Mouse (Mus musculus): ENCODE measurements around the gene Olfr1412.

The Olfr1412 gene

DNA sequence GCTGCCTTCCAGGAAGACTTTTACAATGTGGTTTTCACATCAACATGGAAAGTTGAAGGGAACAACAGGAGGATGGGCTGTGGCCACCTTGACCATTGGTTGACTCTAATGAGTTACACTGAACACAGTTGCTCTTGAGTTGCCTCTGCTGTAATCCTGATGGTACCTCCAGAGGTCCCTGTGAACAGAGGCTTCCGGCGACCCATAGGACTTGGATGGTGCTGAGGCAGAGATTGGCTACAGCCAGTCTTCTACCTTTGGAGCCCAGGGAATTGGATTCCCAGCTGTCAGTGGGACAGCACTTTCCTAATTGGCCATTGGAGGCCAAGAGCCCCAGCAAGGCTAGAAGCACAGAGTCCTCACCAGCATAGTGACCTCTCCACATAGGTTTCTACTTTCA lies at the start of gene Olfr1412:
TSS of gene Olfr1412 (plus strand) at position 301 of the 400 bp plus-strand sequence.
- DNase-seq = no peak

DNA sequence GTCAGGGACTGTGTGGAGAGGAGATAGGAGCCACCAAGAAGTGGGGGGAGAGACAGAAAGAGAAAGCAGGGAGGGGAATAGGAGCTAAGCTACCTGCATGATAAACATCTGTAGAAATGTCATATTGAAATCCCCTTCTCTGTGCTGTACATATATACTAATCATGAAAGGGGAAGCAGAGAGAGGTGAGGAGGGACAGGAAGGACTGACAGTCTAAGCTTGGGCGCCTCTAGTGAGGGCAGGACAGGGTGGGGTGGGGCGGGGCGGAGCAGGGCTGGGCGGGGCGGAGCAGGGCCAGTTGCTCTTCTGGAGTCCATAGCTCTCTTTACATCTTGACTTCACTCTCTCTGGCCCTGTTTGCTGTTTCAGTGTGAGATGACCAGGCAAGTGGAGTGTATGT lies 48.6 kb upstream of the Olfr1412 start:
- no peak for DNase-seq

DNA sequence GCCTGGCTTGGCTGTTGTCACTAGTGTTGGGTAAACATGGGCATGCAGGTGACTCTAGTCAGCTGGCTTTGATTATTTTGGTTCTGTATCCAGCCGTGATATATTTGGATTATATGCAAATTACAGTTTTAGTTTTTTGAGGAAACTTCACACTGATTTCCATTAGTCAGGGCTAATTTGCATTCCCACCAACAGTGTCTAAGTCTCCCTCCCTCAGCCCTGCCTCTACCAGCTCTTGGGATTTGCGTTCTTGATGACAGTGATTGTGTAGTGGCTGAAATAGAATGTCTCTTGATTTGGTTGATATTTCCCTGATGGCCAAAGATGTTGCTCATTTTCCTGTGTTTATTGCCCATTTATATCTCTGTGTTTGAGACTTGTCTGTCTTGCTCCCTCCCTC lies 46.5 kb upstream of the Olfr1412 start:
- no peak for DNase-seq

DNA sequence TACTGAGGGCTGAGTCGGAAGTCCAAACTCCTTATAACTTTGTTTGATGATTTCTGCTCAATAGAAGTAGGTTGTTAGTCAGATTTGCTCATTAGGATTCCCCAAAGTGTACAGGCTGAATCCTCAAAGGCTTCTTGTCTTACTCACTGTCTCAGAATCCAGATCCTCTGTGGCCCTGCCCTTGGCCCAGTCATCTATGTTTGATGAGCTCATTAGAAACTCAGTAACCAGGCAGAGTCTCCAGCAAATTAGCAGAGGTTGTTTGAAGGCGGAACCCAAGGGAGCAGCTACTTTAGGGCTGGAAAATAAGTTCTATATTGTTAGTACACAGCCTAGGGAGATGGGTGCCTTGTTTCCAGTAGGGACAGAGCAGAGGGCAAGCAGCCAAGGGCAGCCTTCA lies 39.6 kb upstream of the Olfr1412 start:
- DNase-seq = no peak

DNA sequence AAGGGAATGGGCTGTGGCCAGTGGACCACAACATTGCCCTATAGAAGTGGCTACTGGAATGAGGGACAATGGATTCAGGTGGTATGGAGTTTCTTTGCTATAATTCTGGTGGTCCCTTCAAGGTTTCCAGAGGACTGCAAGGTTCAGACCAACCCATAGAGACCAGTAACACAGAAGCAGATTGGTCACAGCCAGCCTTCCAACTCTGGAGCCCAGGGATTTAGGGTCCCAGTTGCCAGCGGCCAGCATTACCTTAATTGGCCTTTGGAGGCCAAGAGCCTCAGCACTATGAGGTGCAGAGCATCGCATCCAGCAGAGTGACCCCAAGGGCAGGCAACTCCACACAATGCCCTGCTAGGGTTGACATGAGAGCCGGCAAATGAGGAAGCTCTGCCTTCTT lies 14.6 kb upstream of the Olfr1412 start, which contains the start of gene Olfr1413:
TSS of gene Olfr1413 (plus strand) at position 301 of the 400 bp plus-strand sequence.
- no peak for DNase-seq

DNA sequence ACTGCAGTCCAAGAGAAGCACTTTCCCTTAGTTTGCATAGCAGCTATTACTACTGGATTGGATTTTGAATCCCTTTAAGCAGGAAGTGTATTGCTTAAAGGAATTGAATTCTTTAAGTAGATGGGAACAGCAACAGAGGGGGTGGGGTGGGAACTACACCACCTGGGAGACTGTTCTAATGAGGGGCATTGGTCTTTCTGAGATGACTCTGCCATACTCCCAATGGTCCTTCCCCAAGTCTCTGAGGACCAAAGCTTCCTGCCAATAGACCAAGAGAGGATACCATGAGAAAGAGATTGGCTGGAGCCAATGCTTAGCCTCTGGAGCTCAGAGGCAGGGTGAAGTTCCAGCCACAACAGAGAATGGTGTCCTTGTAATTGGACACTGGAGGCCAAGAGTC lies 8.5 kb downstream of the Olfr1412 start, which contains the start of gene Olfr1411:
TSS of gene Olfr1411 (plus strand) at position 301 of the 400 bp plus-strand sequence.
- DNase-seq = no peak

DNA sequence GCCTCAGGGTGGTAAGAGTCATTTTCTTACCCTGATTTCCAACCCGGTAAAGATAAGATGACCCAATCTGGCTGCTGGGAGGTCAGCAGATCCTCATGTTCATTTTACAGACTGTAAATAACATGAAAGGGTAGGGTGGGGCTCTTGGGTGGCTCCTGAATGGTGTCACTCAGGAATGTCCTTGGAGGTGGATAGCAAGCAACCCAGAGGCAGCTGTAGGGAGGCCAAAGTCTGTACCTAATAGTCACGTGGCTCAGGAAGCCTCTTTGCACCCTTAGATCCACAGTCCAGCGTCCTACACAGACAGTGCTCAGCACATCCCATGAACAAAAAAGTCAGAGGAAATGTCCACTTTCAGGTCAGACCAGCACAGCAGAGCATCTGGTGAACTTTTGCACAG lies 10.4 kb downstream of the Olfr1412 start:
- no peak for DNase-seq

DNA sequence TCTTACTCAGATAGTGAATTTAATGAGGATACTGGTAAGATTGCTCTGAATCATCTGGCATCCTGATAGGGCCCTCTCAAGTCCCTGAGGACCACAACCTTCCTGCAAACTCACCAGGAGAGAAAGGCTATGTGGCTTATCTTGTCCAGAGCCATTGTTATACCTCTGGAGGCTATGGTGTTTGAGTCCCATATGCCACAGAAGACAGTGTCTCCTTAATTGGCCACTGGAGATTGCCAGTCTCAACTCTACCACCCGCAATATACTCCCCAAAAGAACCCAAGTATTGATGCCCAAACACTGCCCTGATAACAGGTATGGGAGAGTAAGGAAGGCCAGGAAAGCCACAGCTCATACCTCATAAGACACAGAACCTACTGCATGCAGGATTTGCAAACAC lies 19.9 kb downstream of the Olfr1412 start, which contains the start of gene Olfr1410:
TSS of gene Olfr1410 (plus strand) at position 301 of the 400 bp plus-strand sequence.
- DNase-seq = no peak

DNA sequence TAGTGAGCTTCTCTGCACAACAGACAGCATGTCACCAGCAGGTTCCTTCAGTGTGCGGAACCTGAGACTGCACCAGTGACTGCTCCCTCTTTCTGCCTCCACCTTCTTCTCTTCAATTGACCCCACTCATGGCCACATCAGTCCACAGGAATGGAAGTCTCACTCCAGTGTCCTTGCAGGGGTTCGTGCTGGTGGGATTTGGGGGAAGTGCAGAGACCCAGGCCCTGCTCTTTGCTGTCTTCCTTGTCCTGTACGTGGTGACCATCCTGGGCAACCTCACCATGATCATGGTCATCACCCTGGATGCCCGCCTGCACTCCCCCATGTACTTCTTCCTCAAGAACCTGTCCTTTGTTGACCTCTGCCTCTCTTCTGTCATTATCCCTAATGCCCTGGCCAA lies 22.1 kb downstream of the Olfr1412 start:
- DNase-seq = no peak

DNA sequence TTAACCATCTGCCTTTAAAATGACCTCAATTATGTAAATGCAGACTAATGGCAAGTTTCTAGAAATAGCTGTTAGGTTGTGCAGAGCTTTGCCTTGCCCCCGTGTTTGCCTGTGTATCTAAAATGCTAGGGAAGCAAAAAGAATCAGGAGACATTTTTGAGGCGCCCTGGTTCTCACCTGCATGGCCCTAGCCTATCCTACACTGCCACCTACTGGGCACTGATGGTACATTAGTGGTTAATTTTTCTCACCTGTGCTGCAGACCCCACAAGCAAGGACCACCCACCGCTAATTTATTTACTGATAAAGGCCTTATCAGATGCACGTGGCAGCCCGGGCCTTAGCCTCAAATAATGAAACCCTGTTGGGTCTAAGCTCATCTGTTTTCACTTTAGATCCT lies 25.4 kb downstream of the Olfr1412 start:
- peak; percentile 34 for DNase-seq

DNA sequence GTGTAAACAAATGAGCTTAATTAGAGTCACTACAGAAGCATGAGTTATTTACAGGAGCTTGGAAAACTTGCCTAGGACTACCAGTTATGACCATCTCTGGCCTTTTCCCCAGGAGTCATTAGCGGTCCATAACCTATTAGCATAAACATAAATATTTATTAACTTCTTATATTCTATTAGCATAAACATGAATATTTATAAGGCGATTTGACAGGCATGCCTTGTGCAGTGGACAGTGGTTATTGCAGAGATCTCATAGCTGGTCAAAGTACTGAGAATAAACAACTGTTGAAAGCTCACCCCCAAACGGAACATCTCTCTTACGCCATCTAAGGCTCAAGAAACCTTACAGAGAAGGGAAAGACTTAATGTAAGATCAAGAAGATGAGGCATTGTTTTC lies 27.6 kb downstream of the Olfr1412 start:
- DNase-seq = no peak

DNA sequence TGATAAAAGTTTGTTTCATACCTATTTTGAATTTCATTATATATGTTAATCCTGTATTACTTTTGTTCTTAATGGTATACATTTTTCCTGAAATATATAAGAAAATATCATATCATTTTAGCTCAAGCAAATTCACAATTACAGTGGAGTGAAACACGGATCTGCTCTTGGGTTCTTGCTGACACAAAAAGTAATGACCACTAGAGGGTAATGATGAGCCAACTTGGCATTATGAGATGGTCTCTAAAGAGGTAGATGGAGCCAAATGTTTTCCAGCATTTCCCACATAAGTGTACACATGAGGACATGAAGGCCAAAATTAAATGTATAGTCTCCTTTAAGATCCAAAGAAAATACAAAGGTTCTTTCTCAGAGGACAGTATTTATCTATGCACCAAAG lies 28.9 kb downstream of the Olfr1412 start:
- no peak for DNase-seq

DNA sequence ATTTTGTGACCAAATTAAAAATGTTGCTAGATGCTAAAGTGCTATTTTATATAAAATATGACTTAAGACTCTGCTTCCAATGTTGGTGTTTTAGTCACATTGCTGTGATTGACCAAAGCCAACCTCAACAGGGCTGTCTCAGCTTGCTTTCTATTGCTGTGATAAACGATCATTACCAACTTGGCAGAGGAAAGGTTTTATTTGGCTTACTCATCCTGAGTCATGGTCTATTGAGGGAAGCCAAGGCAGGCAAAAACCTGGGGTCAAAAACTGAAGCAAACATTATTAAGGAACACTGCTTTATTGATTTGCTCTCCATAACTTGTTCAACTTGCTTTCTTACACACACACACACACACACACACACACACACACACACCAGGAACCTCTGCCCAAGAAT lies 30.5 kb downstream of the Olfr1412 start:
- no peak for DNase-seq

DNA sequence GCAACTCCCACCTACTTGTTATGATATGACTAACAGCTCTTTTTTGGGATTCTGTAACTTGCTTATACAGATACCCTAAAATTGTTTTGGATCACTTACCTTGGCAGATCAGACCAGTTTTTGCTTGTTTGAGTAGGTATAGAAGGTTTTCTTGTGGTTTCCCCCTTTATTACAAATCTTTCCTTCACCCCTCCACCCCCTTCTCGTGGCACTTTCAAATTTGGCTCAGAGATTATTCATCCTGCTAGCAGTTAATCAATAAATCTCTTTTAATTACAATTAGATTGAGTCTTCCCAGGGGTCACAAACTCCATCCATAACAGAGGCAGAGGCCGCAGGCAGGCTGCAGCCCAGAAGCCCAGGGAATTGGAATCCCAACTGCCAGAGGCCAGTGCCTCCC lies 31.9 kb downstream of the Olfr1412 start, which contains the start of gene Olfr12:
TSS of gene Olfr12 (plus strand) at position 301 of the 400 bp plus-strand sequence.
- DNase-seq = no peak

DNA sequence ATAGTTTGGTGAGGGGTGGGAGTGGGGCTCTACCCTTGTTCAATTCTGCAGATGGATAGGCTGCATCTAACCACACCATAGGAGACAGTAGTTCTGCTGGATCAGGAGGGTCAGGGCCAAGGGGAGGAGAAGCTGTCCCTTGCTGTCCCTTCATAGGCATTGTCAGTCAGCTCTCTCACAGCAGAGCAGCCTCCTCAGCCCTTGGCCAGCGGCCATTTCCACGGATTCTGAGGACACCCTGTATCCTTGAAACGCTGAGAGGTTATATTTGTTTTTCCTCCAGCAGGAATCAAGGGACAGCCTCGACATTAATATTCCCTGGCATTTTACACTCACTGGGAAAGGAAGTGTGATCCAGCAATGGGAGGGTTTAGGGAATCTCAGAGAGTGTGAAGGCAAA lies 32.8 kb downstream of the Olfr1412 start:
- DNase-seq = no peak

DNA sequence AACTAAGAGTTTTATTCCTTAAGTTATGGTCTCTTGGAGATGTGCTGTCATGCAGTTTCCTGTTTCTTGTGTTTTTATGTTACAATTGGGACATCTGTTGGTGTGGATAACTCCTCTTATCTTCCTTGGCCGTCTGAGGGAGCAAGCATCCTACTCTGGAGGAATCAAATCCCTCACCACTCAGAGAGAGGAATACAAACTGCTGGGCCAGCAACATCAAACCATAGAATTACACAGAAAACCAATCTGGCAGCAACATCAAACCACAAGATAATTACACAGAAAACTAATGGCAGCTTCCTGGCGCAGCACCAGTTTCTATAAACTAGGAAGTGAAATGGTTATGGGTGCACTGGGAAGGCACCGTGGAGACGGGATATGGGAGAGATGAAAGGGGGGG lies 42.6 kb downstream of the Olfr1412 start:
- DNase-seq = no peak

DNA sequence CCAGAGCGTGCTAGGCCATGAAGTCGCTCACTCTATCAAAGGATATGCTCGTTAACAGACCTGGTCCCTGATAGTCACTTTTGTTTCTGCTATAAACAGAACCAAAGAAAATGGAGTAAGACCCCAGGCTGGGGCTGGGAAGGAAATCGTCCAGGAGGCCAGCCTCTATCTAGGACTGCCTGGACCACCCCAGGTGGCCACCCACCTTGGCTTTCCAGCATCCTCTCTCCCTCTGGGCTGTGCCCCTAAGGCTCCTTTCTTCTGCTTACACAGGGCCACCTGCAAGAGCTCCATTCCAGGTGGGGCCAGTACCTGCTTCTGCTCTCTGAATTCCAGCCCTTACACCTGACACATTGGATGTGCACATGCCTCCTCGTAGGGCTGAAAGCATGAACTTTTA lies 46.6 kb downstream of the Olfr1412 start:
- no peak for DNase-seq

DNA sequence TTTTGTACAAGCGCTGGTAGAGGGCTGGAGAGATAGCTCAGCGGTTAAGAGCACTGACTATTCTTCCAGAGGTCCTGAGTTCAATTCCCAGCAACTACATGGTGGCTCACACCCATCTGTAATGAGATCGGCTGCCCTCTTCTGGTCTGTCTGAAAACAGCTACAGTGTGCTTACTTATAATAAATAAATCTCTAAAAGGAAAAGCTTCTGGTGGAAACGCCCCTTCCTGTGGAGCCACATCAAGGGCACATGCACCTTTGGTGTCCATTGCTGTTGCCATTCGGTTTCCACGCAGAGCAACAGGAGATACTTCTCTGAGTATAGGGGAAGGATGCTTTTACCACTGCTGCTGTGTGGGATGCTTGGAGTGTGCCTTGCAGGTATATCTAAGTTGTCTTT lies 47.4 kb downstream of the Olfr1412 start:
- DNase-seq = no peak

DNA sequence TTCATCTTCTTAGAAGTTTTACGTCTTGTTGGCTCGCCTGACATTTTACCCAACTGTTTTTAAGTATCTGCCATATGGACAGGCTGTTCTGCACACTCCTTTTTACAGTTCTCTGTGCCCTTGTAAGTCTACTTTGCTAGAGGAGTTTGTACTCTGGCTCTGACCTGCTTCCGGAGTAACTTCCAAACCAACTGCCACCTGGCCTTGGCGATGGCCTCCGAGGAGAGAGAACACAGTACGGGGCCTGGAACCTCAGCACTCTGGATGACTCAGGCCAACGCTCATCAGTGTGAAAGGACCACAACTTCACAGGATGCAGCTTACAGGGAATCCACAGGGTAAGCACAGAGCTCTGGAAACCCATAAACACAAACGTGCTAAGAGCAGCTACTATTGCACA lies 48.1 kb downstream of the Olfr1412 start:
- no peak for DNase-seq

DNA sequence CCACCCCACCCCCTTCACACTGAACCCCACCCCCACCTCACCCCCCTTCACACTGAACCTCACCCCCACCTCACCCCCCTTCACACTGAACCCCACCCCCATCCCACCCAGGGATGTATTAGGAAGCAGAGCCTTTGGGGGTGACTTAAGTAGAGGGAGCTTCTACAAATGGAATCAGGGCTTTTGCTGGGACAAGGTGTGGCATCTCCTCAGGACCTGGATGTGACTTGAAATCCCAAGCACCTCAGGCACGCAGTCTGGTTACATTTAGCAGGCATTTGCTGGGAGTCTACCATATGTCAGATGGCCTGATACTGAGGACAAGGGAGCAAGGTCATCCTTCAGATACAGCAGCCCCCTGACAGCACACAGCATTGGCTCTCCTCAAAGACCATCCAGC lies 49.0 kb downstream of the Olfr1412 start:
- no peak for DNase-seq

DNA sequence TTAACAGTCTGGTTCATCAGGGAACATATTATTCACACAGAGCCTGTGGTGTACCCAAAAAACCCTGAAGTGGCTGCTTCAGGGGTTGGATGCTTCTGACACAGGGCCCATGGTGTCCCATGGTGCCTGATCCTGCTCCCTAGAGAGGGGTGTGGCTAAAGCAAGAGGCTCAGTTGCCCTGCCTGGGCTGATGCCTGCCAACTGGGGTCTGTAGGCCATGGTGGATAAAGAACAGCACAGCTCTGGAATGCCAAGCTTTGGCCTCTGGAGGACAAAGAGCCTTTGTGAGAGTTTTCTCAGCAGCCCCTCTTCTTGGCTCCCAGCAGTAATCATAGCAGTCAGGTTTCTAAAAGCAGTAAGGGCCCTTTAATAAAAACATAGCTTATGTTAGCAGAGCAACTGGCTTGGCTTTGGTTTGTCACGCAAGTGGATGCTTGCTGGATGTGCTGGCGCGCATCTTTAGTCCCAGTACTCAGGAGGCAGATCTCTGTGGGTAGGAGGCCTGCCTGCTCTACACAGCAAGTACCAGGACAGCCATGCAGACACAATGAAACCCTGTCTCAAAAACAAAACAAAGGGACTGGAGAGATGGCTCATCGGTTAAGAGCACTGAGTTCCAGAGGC lies 49.5 kb downstream of the Olfr1412 start:
- peak; percentile 18 for DNase-seq

DNA sequence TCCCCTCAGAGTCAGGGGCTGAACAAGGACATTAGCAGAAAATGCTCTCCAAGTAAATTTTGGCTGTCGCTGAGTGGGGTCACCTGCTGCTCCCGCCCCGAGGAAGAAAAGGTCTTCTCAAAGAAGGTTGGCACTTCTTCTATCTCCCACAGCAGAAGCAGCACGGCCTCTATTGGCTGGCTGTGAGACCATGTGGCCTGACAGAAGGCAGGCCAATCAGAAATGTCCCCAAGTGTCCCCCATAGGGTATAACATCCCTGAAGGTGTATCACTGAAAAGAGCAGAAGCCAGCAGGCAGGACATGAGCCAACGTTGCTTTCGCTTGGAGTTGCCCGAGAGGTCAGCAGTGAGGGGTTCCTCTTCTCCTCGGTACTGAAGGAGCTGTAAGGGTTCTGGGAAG lies 50.4 kb downstream of the Olfr1412 start:
- no peak for DNase-seq

DNA sequence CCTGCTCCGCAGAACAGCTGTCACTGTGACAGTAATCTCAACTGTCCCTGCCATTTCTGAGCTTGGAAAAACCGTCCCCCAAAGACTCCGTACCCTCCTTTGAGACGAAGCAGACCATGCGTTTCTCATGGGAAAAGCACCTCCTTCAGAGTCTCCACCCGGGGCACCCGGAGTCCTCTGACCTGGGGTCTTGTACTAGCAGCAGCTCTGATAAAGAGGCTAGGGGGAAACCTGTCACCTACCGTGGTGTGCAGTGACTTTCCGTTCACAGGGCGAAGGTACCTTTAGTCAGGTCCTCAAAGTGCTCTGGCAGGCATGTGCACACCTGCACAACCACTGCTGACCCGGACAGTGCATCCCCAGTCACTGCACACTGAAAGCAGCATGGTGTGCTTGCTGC lies 51.1 kb downstream of the Olfr1412 start:
- no peak for DNase-seq

DNA sequence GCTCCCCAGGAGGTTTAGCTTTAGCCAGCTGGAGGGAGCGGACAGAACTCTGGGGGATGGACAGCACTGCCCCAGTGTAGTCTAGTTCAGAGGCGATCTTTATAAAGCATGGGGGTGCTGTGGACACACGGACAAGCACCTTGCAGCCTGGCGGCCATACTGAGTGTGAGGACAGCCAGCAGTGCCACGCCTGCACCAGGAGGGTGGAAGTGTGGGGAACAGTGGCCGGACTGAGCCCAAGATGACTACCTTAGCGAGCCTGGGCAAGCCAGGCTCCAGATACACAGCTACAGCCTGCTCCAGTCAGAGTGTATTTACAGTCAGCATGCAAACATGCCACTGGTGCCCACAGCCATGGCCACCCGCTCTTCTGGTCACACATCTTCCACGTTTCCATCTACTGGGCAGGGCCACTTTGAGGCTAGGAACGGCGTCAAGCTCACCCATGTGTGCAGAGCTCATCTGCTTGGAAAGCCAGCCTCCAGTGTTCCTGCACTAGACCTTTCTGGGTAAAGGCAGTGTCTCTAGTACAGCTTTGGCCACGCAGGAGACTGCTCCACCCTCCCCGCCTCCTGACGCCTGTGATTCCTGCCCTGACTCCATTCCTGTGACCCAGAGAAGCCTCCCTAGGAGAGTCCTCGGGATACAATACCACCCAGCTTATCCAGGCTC lies 52.1 kb downstream of the Olfr1412 start:
- DNase-seq = no peak

DNA sequence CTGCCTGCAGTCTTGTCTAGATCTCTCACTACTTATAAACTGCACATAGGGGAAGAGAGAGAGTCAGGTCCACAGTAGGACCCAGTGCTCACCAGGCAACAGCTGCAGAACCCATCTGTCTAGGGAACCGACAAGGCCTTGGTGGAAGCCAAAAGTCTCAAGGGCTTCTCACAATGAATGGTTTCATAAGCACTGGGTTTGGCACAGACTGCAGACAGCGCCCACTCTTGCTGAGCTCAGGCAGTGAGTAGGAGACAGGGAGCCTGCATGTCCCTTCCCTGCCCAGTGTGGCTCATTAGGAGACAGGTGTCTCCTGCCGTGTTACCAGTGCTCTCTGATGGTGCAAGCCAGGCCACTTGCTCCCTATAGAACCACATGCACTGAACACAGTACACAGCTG lies 52.6 kb downstream of the Olfr1412 start:
- no peak for DNase-seq
